In the genomic region with DNA sequence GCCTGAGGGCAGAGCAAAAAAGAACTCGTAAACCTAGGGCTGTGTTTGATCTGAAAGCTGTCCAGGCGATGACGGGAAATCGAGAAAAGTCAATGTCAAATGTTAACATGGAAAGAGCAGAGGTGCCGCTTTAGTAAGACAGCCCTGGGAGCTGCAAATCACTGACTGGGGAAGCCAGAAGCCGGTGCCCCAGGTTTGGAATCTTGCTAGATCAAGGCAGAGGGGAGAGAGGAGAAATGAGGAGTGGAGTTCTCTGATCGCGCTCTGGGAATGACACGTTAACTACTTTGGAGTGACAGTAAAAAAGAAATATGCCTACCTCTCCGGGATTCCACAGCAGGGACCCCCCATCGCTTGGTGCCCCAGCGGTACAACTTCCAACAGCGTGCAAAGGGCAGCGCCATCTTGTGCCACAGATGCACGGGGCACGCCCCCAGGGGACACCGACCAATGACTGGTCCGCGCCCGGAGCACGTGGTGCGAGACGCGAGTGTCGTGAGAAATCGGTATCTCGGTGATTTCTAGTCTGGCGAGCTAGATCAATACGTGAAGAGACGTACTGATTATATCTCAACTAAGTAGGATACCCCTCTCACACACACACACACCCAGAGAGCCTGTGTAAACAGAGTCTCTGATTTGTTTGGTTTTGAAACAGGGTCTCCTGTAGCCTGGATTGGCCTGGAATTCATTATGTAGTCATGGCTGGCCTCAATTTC, we compare ENCODE assay signal across 8 mouse cellular contexts. TPM values are rescaled to one million over a fixed set of nuclear protein-coding genes. Genes with fewer than 3 reads are reported as not detected.
DNase-seq lines count a peak whose midpoint lies in the region; ATAC-seq and TF ChIP-seq lines count a peak whose summit lies in the region.

Gene Spryd4 (minus strand): TSS at position 418 of the 719 bp plus-strand sequence.

- peak; percentile 84 for DNase-seq in WW6 (ENCODE audit: low read depth, low spot score)
- peak; percentile 81 to 90 for DNase-seq in cerebellum, postnatal 4 days (ENCODE audit: low spot score in 2 of 2)
- DNase-seq in gastrocnemius, adult 2 months: peak; percentile 95
- peak; percentile 98 for DNase-seq in hindbrain, postnatal 0 days (ENCODE audit: low spot score)
- DNase-seq in left cerebral cortex, adult 2 months (ENCODE audit: extremely low spot score in 1 of 2, low spot score in 2 of 2): peak; percentile 87 to 88
- peak; percentile 95 to 96 for DNase-seq in right cerebral cortex, postnatal 10 days (ENCODE audit: low spot score in 2 of 2)
- DNase-seq in urinary bladder, postnatal 25 days (ENCODE audit: low spot score): peak; percentile 87

- H3K9me3 ChIP-seq in hindbrain, postnatal 0 days (ENCODE audit: low read length): no peaks in the 10 kb centered on the region

- peak; percentile 42 for TF ChIP-seq CTCF in gastrocnemius, adult 2 months (IDR thresholded peaks at IDR 0.05)
- peak; percentile 59 for TF ChIP-seq CTCF in hindbrain, postnatal 0 days (IDR thresholded peaks at IDR 0.05; ENCODE audit: low read depth)
- TF ChIP-seq CTCF in left cerebral cortex, adult 2 months (IDR thresholded peaks at IDR 0.05): peak; percentile 20; the same call in 1 of the 2 replicates

- ATAC-seq in hindbrain, postnatal 0 days: peak; percentile 97
- peak; percentile 94 for ATAC-seq in megakaryocyte, adult 5-6 weeks (ENCODE audit: poor library complexity, severe bottlenecking)

- H3K27ac ChIP-seq in gastrocnemius, adult 2 months: peak within 1 kb of the TSS; percentile 90
- peak within 1 kb of the TSS; percentile 60 for H3K27ac ChIP-seq in hindbrain, postnatal 0 days
- H3K27ac ChIP-seq in left cerebral cortex, adult 2 months: peak within 1 kb of the TSS; percentile 81

- H3K27me3 ChIP-seq in hindbrain, postnatal 0 days (ENCODE audit: insufficient read depth, low read length): no peaks in the 10 kb centered on the region

- peaks cover 5% of the 10 kb centered on the region; the same call in 1 of the 2 replicates for H3K4me1 ChIP-seq in hindbrain, postnatal 0 days (ENCODE audit: insufficient read depth, low read length)

- H3K9ac ChIP-seq in hindbrain, postnatal 0 days (replicated peaks; ENCODE audit: low read length): peak within 1 kb of the TSS; percentile 63

- under 1% methylated on average over 30 of the region's 30 CpGs for WGBS in hindbrain, postnatal 0 days

- intact Hi-C loops in gastrocnemius, adult 2 months (cut with DNase I): loop anchor here (2.0 kb wide), 2 partner anchors 21 to 73 kb away; partner anchors contain the start of gene Timeless
- intact Hi-C loops in left cerebral cortex, adult 2 months (cut with DNase I): loop anchor here (1.0 kb wide), 1 partner anchor 21 kb away; the partner anchor contains the start of gene Timeless

- H3K36me3 ChIP-seq in hindbrain, postnatal 0 days (ENCODE audit: insufficient read depth, low read length): no peaks in the 10 kb centered on the region

- peak within 1 kb of the TSS; percentile 90 for H3K4me2 ChIP-seq in hindbrain, postnatal 0 days (ENCODE audit: low read depth, low read length)

- peak within 1 kb of the TSS; percentile 73 for H3K4me3 ChIP-seq in gastrocnemius, adult 2 months
- H3K4me3 ChIP-seq in hindbrain, postnatal 0 days (ENCODE audit: low read length): peak within 1 kb of the TSS; percentile 52
- H3K4me3 ChIP-seq in left cerebral cortex, adult 2 months: peak within 1 kb of the TSS; percentile 60

RNA-seq across cellular contexts. Expression of gene Spryd4, which starts in this region (rescaled TPM):
- 10 to 100 TPM; 29.5 to 36.4 TPM for total RNA-seq in gastrocnemius, adult 2 months (2021)
- 25.8 and 29.6 TPM in 2 replicates for total RNA-seq in hindbrain, postnatal 0 days (2014; rRNA removed)
- 22.3 and 24.5 TPM in 2 replicates for polyA plus RNA-seq in hindbrain, postnatal 0 days (2015; fragmentation: Nextera tagmentation; extraction: Ambion mirVana)
- 10 to 100 TPM in 1 of 2 experiments, 1 to 10 TPM in 1; 9.5 to 10.4 TPM for total RNA-seq in left cerebral cortex, adult 2 months (2021)
- total RNA-seq in megakaryocyte, adult 5-6 weeks (2015): 6.5 and 6.9 TPM in 2 replicates
- 9.0 and 10.6 TPM in 2 replicates for total RNA-seq in megakaryocyte, adult 5-6 weeks (2017)

Comparison
In these comparisons a context has a peak if more than half of its experiments do, and no peak if none do; other contexts are left out.
1. Peak in every context shown above with its lines: DNase-seq, ATAC-seq, H3K4me3 ChIP-seq and H3K27ac ChIP-seq.